Mouse (Mus musculus): Measurements from ENCODE around the gene Kcnj15. TPM values are rescaled to one million over a fixed set of nuclear protein-coding genes. Genes with fewer than 3 reads are reported as not detected.

Kcnj15 gene
- polyA plus RNA-seq, 1 experiment from 2014 or later, result 0.20 TPM

DNA sequence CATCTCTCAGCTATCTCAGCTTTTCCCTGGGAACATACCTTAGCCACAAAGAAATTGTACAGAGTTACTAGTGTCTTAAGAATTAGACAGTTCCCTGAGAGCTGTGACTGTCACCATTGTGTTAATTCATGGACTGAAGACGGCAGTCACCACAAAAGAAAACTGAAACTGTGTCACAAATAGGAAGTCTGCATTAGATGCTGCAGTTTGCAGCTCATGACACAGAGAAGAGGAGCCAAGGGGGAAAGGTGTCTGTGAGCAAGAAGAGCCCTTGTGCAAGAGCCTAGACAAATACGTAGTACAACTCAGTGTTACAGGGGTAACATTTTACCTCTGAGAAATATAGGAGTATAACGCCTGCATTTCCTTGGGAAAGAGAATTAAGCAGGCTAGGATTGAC lies 40.3 kb downstream of the Kcnj15 start:
- Histone ChIP-seq H3K36me3 (replicated peaks) (no peaks in the 10 kb centered on the region), H3K27me3 (no peaks in the 10 kb centered on the region), H3K4me3 (replicated peaks) (no peak overlapping the region), H3K9me3 (replicated peaks) (no peaks in the 10 kb centered on the region), H3K4me1 (replicated peaks) (no peaks in the 10 kb centered on the region), H3K4me2 (no peak overlapping the region), H3K9ac (no peak overlapping the region), H3K27ac (replicated peaks) (no peak overlapping the region)
- 38% methylated on average over 3 of the region's 3 CpGs for WGBS (ENCODE audit: insufficient replicate concordance)
- ATAC-seq (ENCODE audit: insufficient read depth), result no peak

GRCm38 (mm10) chr16:95301667-95302066 lies 44.3 kb downstream of the Kcnj15 start:
- H3K27ac ChIP-seq (replicated peaks), result no peak overlapping the region
- H3K9me3 ChIP-seq (replicated peaks), result no peaks in the 10 kb centered on the region
- WGBS (ENCODE audit: insufficient replicate concordance), result 39% methylated on average over 3 of the region's 3 CpGs
- H3K4me1 ChIP-seq (replicated peaks), result no peaks in the 10 kb centered on the region
- H3K36me3 ChIP-seq (replicated peaks), result no peaks in the 10 kb centered on the region
- no peak for ATAC-seq (ENCODE audit: insufficient read depth)
- no peak overlapping the region for H3K4me2 ChIP-seq
- H3K27me3 ChIP-seq, result no peaks in the 10 kb centered on the region
- no peak overlapping the region for H3K4me3 ChIP-seq (replicated peaks)
- H3K9ac ChIP-seq, result no peak overlapping the region

DNA sequence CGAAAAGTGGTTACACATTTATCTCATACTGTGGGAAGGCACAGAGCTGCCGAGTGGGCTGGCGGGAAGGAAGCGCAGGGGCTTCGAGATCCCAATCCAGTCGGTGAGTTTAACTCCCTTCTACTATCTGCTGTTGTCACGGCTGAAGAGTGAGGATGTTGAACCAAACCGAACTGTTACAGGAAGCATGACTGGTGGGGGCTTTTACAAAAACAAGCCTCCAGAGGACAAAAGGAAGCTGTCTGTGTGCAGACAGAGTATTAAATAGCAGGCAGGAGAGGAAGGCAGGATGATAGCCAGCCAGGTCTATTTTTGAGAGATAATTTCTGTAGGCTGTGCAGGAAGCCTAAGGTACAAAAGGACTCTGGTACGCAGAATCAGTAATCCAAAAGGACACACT lies 46.3 kb downstream of the Kcnj15 start:
- no peak overlapping the region for H3K4me2 ChIP-seq

DNA sequence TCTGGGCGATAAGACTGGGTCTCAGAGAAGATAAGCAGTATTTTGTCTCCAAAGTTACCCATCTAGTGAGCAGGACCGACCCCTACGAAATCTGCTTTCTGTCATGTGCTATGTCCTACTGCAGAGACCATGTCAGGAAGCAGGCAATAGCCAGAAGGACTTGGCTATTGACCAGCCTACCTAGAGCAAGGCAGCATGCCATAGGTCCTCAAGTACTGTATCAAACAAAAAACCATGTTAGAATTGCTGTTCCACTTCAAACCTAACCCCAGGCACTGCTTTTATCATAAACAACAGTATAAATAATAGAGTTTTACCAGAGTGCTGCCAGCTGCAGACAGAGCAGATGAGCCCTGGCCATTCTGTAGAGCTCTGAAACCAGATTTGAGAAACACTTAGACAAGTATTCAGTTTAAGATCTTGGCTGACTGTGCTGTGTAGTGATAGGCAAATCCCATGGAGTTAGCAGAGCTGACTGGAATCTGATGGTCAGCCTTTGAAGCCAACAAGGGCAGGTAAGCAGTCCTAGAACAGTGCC lies 50.5 kb downstream of the Kcnj15 start:
- Histone ChIP-seq H3K36me3 (replicated peaks) (no peaks in the 10 kb centered on the region), H3K4me3 (replicated peaks) (no peak overlapping the region), H3K27me3 (no peaks in the 10 kb centered on the region), H3K27ac (replicated peaks) (no peak overlapping the region), H3K9ac (no peak overlapping the region), H3K9me3 (replicated peaks) (no peaks in the 10 kb centered on the region), H3K4me1 (replicated peaks) (no peaks in the 10 kb centered on the region), H3K4me2 (no peak overlapping the region)
- 45% methylated on average over 3 of the region's 3 CpGs for WGBS (ENCODE audit: insufficient replicate concordance)
- ATAC-seq (ENCODE audit: insufficient read depth), result no peak

More for the DNA sequence above, 46.3 kb downstream of the Kcnj15 start:
- no peak for ATAC-seq (ENCODE audit: insufficient read depth)
- whole genome bisulfite sequencing (ENCODE audit: insufficient replicate concordance), result 14% methylated on average over 9 of the region's 9 CpGs
- Histone ChIP-seq H3K4me3 (replicated peaks) (no peak overlapping the region), H3K27ac (replicated peaks) (no peak overlapping the region), H3K9ac (no peak overlapping the region), H3K36me3 (replicated peaks) (no peaks in the 10 kb centered on the region), H3K4me1 (replicated peaks) (no peaks in the 10 kb centered on the region), H3K9me3 (replicated peaks) (no peaks in the 10 kb centered on the region), H3K27me3 (no peaks in the 10 kb centered on the region)

- no peaks in the 10 kb centered on the region for H3K27me3 ChIP-seq
- H3K4me1 ChIP-seq (replicated peaks), result no peaks in the 10 kb centered on the region
- H3K36me3 ChIP-seq (replicated peaks), result no peaks in the 10 kb centered on the region
- no peak overlapping the region for H3K9ac ChIP-seq
- no peak overlapping the region for H3K27ac ChIP-seq (replicated peaks)
- H3K9me3 ChIP-seq (replicated peaks), result no peaks in the 10 kb centered on the region
- 29% methylated on average over 9 of the region's 9 CpGs for WGBS (ENCODE audit: insufficient replicate concordance)
- H3K4me3 ChIP-seq (replicated peaks), result no peak overlapping the region
- no peak overlapping the region for H3K4me2 ChIP-seq
- ATAC-seq (ENCODE audit: insufficient read depth), result no peak
These were observed 64.7 kb downstream of the Kcnj15 start for GRCm38 (mm10) chr16:95321945-95322625.

DNA sequence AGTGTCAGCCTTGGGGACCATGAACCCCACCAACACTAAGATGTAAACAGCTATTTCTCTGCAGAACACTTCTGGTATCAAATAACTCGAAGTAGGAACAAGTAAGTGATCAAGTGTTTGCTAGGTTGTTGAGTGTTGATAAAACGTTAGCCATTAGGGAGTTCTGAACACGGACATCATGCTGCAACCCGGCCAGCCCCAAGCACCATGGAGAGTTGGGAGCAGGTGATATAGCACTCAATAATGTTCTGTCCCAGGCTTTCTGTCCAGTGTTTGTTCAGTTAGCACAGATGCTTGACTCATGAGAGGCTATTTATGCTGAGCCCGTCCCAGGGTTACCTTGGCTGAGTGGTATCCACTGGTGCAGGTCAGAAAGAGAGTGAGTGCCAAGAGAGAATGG lies 74.8 kb downstream of the Kcnj15 start:
- no peaks in the 10 kb centered on the region for H3K27me3 ChIP-seq
- no peaks in the 10 kb centered on the region for H3K9me3 ChIP-seq (replicated peaks)
- no peak overlapping the region for H3K4me3 ChIP-seq (replicated peaks)
- H3K36me3 ChIP-seq (replicated peaks), result no peaks in the 10 kb centered on the region
- no peak overlapping the region for H3K27ac ChIP-seq (replicated peaks)
- no peak for ATAC-seq (ENCODE audit: insufficient read depth)
- no peak overlapping the region for H3K9ac ChIP-seq
- H3K4me2 ChIP-seq, result no peak overlapping the region
- no peaks in the 10 kb centered on the region for H3K4me1 ChIP-seq (replicated peaks)
- 58% methylated on average over 5 of the region's 5 CpGs for WGBS (ENCODE audit: insufficient replicate concordance)

DNA sequence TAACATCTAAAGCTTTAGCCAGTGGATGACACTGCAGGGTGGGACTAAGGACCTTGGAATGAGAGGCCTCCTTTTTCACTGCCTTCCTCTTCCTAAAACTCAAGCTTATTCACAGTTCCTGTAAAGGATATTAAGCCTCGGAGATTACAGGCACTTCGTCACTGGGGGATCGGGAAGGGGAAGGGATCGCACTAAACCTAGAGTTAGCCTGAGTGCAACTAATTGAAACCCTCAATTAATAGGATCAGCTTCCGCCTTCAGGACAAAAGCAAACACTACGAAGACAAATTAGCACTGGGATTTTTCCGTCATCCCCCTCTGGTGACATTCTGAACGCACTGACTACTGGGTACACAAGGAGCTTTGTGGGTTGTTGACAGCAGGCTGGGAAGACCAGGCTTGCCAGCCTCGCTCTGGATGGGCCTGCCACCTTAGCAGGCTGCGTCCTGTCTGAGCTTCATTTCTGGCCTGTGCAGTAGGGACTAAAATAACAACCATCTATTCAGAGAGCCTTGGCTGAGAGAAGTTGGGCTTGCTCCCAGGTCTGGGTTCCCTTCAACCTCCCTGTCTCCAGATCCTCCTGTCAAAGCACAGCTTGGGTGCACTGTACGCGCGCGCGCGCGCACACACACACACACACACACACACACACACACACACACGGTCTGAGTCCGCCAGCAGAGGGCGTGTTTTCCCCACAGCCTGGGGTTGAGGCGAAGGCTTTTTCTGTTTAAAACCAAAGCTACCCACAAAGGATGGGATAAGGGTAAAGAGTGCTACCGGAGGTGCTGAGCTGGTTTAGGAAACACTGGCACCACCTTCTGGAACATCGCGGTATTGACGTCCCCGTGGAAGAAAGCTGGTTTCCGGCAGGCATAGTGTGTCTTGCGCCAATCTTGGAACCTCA lies 83.8 kb downstream of the Kcnj15 start:
- Histone ChIP-seq H3K4me2 (no peak overlapping the region), H3K4me1 (replicated peaks) (no peaks in the 10 kb centered on the region), H3K9ac (no peak overlapping the region), H3K27me3 (no peaks in the 10 kb centered on the region), H3K4me3 (replicated peaks) (no peak overlapping the region), H3K36me3 (replicated peaks) (no peaks in the 10 kb centered on the region), H3K27ac (replicated peaks) (no peak overlapping the region), H3K9me3 (replicated peaks) (no peaks in the 10 kb centered on the region)
- peak; percentile 28; the same call in 1 of the 2 replicates for ATAC-seq (ENCODE audit: insufficient read depth)
- 32% methylated on average over 28 of the region's 28 CpGs for WGBS (ENCODE audit: insufficient replicate concordance)

GRCm38 (mm10) chr16:95342030-95342429 lies 84.7 kb downstream of the Kcnj15 start:
- no peak for ATAC-seq (ENCODE audit: insufficient read depth)
- H3K9ac ChIP-seq, result no peak overlapping the region

GRCm38 (mm10) chr16:95344961-95345360 lies 87.6 kb downstream of the Kcnj15 start:
- no peak for ATAC-seq (ENCODE audit: insufficient read depth)
- Histone ChIP-seq H3K27ac (replicated peaks) (no peak overlapping the region), H3K9me3 (replicated peaks) (no peaks in the 10 kb centered on the region), H3K27me3 (no peaks in the 10 kb centered on the region), H3K36me3 (replicated peaks) (no peaks in the 10 kb centered on the region), H3K9ac (no peak overlapping the region), H3K4me1 (replicated peaks) (no peaks in the 10 kb centered on the region), H3K4me2 (no peak overlapping the region), H3K4me3 (replicated peaks) (no peak overlapping the region)
- 49% methylated on average over 10 of the region's 10 CpGs for WGBS (ENCODE audit: insufficient replicate concordance)

More at GRCm38 (mm10) chr16:95342030-95342429, 84.7 kb downstream of the Kcnj15 start:
- 45% methylated on average over 8 of the region's 8 CpGs for WGBS (ENCODE audit: insufficient replicate concordance)
- no peaks in the 10 kb centered on the region for H3K9me3 ChIP-seq (replicated peaks)
- no peak overlapping the region for H3K4me3 ChIP-seq (replicated peaks)
- no peak overlapping the region for H3K4me2 ChIP-seq
- H3K36me3 ChIP-seq (replicated peaks), result no peaks in the 10 kb centered on the region
- H3K27me3 ChIP-seq, result no peaks in the 10 kb centered on the region
- H3K27ac ChIP-seq (replicated peaks), result no peak overlapping the region
- no peaks in the 10 kb centered on the region for H3K4me1 ChIP-seq (replicated peaks)

DNA sequence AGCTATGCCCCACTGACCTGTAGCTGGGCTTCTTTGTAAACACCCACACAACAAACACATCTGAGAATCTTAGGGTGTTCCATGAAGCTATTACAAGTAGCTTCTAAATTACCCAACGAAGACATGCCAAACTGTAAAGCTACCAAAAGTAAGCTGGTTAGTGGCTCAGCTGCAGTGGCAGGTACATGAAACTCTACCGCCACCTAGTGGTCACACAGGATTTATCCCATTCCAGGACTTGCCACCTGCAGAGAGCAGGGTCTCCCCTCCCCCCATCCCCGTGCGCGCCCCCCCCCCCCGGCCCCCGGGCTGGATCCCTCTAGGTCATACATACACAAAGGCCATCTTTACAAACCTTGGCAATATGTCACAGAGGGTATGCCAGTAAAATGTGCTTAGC lies 88.5 kb downstream of the Kcnj15 start:
- WGBS (ENCODE audit: insufficient replicate concordance), result 2% methylated on average over 6 of the region's 7 CpGs
- no peaks in the 10 kb centered on the region for H3K27me3 ChIP-seq
- no peak overlapping the region for H3K9ac ChIP-seq
- H3K4me1 ChIP-seq (replicated peaks), result no peaks in the 10 kb centered on the region
- H3K9me3 ChIP-seq (replicated peaks), result no peaks in the 10 kb centered on the region
- ATAC-seq (ENCODE audit: insufficient read depth), result no peak
- H3K4me2 ChIP-seq, result no peak overlapping the region
- H3K36me3 ChIP-seq (replicated peaks), result no peaks in the 10 kb centered on the region
- H3K4me3 ChIP-seq (replicated peaks), result no peak overlapping the region
- H3K27ac ChIP-seq (replicated peaks), result no peak overlapping the region

DNA sequence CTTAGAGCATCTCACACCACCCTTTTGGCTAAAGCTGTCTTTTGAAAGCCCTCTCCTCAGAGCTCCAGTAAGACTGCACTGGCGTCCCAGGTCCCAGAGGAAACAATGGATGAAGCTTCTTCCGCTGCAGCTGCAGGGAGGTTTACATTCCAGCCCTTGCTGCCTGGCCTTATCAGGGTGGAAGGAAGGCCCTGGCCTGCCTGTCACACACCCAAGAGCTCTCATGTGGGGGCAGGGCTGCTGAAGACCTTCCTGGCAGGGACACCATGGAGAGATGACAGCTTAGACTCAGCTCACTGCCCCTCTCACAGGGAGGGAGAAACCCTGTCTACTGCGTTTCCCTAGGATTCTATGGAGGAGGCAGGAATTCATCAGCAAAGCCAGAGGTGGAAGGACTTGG lies 89.8 kb downstream of the Kcnj15 start:
- Histone ChIP-seq H3K4me1 (replicated peaks) (no peaks in the 10 kb centered on the region), H3K4me2 (no peak overlapping the region), H3K4me3 (replicated peaks) (no peak overlapping the region), H3K9ac (no peak overlapping the region), H3K36me3 (replicated peaks) (no peaks in the 10 kb centered on the region), H3K27me3 (no peaks in the 10 kb centered on the region), H3K9me3 (replicated peaks) (no peaks in the 10 kb centered on the region), H3K27ac (replicated peaks) (no peak overlapping the region)
- WGBS (ENCODE audit: insufficient replicate concordance), result 11% methylated on average over 3 of the region's 3 CpGs
- 0 out of 2 replicates have a peak, but pooled peaks have one; percentile 30 for ATAC-seq (ENCODE audit: insufficient read depth)

All from liver, embryonic 15.5 days (tissue).